Mouse (Mus musculus): ENCODE results near the gene Acat2.

DNA sequence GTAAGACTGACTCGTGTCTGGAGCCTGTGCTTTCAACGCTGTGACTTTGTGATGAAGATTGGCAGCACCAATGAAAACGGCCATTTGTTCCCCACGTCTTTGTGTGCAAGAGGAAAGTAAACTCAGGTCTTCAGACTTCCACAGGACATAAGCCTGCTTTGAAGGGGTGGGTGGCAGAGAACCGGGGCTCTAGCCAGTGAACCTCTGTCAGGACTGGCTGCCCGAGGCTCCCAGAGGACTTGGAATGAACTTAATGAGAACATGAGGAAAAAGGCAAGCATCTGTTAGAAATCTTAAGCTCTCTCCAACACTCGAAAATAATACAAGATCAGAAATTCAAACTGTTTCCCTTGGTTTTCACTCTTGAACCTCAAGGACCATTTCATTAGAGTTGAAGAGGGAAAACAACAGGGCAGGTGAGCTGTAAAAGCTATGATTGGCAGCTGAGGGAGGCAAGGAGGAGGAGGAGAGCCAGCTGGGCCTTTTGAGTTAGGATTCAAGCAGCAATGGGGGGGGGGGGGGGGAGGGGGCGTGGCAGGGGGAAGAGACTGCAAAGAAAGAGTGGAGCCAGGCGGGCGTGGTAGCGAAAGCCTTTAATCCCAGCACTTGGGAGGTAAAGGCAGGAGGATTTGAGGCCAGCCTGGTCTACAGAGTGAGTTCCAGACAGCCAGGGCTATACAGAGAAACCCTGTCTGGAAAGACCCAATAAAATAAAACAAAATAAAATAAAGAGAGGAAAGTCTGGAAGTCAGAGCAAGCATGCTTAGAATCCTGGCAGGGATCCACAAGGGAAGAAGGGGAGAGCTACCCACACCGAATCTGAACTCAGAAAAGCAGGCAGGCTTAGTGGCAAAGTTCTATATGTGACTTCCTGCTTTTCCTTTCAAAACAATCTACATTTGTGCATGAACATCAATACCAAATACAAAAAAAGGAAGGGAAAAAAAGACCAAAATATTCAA lies 56.9 kb downstream of the Acat2 start:
- TF ChIP-seq CTCF (IDR thresholded peaks at IDR 0.05; ENCODE audit: extremely low read depth, insufficient read depth, low read length) (no peak), POLR2A (IDR thresholded peaks at IDR 0.05; ENCODE audit: extremely low read depth, insufficient read depth, low read length) (no peak)

Measured in cortical plate, adult 2 months (tissue).